Mouse (Mus musculus) forebrain, embryonic 13.5 days (tissue): ENCODE results near the gene Scarf2. TPM values are rescaled to one million over a fixed set of nuclear protein-coding genes. Genes with fewer than 3 reads are reported as not detected.

Experiments
- ATAC-seq: fragments of 200-750 bp; cut with Nextera tagmentation; 2 replicates; pipeline ENCODE4 v1.8.0; 2017
- H3K27ac ChIP-seq: fragments of 300-500 bp; sonication (generic); 2 replicates; pipeline ENCODE4 v1.5.1; 2015; ENCODE audit warnings: inconsistent platforms, mild to moderate bottlenecking, moderate library complexity
- H3K27me3 ChIP-seq: fragments of 300-500 bp; sonication (generic); 2 replicates; pipeline ENCODE4 v1.6.1; 2015; ENCODE audit warnings: mild to moderate bottlenecking, inconsistent platforms
- H3K36me3 ChIP-seq: fragments of 300-500 bp; sonication (generic); 2 replicates; pipeline ENCODE4 v1.6.1; 2015; ENCODE audit warnings: mild to moderate bottlenecking, inconsistent platforms; ENCODE audit not compliant: poor library complexity, severe bottlenecking
- H3K4me1 ChIP-seq: fragments of 300-500 bp; sonication (generic); 2 replicates; pipeline ENCODE4 v1.6.1; 2015; ENCODE audit warnings: inconsistent platforms
- H3K4me2 ChIP-seq: fragments of 300-500 bp; sonication (generic); 2 replicates; pipeline ENCODE4 v1.6.1; 2015; ENCODE audit warnings: inconsistent platforms, mild to moderate bottlenecking, moderate library complexity
- H3K4me3 ChIP-seq: fragments of 300-500 bp; sonication (generic); 2 replicates; pipeline ENCODE4 v1.5.1; 2015; ENCODE audit warnings: mild to moderate bottlenecking, inconsistent platforms
- H3K9ac ChIP-seq: fragments of 300-500 bp; sonication (generic); 2 replicates; pipeline ENCODE4 v1.6.1; 2015; ENCODE audit warnings: mild to moderate bottlenecking, inconsistent platforms
- H3K9me3 ChIP-seq: fragments of 300-500 bp; sonication (generic); replicated peaks from 2 replicates; pipeline ENCODE4 v1.6.1; 2016; ENCODE audit warnings: inconsistent platforms
- WGBS: fragments of 180-500 bp; shearing (Covaris S2); methylation state at CpG from one replicate; pipeline ENCODE4 v1.1.7; 2015; 5-methylcytosine and 5-hydroxymethylcytosine counted together
- polyA plus RNA-seq: library from polyadenylated mRNA; unstranded; fragments of >200 nt; fragmentation: Nextera tagmentation; extraction: Ambion mirVana; gene quantifications from 2 replicates; pipeline ENCODE4 v1.2.1, GENCODE M21; 2015

Scarf2 gene
- polyA plus RNA-seq = 0.76 and 1.1 TPM in 2 replicates

GRCm38 (mm10) chr16:17796971-17797811 is at the start of gene Scarf2:
TSS of gene Scarf2 (plus strand) at chr16:17797282.
- Histone ChIP-seq H3K36me3 (peaks cover 14% of the 10 kb centered on the region), H3K27ac (no peak within 1 kb of the TSS), H3K27me3 (peaks cover 70% of the 10 kb centered on the region), H3K4me2 (peak within 1 kb of the TSS; percentile 82), H3K4me3 (peak within 1 kb of the TSS; percentile 50), H3K4me1 (peaks cover 23% of the 10 kb centered on the region), H3K9ac (peak within 1 kb of the TSS; percentile 71), H3K9me3 (no peaks in the 10 kb centered on the region)
- WGBS = under 1% methylated on average over 54 of the region's 81 CpGs
- ATAC-seq = peak; percentile 50; the same call in 1 of the 2 replicates

- WGBS = 36% methylated on average over 3 of the region's 3 CpGs
Measured at GRCm38 (mm10) chr16:17753001-17753400, 44.1 kb upstream of the Scarf2 start.

DNA sequence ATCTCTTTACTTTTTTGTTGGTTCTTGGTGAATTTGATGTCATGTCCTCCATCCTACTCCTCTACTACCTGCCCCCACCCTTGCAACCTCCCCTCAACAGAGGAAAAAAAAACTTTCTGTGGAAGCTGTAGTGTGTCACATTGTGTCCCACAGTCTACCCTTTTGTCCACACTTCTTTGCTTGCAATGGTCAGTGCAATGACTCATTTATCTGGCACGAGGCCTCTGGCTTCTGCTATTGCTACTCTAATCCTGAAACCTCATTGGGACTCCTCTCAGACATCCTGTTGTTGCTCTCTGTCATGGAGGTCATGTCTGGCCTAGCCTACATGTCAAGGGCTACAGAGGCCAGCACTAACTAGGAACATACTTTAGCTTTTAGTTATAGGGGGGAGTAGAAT is 43.4 kb upstream of the Scarf2 start:
- H3K9ac ChIP-seq = no peak overlapping the region
- ATAC-seq = no peak
- 48% methylated on average over 1 of the region's 1 CpGs for WGBS
- H3K4me1 ChIP-seq = peaks cover under 1% of the 10 kb centered on the region; the same call in 1 of the 2 replicates
- peaks cover 5% of the 10 kb centered on the region; the same call in 1 of the 2 replicates for H3K27me3 ChIP-seq
- H3K4me2 ChIP-seq = no peak overlapping the region
- H3K4me3 ChIP-seq = no peak overlapping the region
- H3K27ac ChIP-seq = no peak overlapping the region
- no peaks in the 10 kb centered on the region for H3K36me3 ChIP-seq
- no peaks in the 10 kb centered on the region for H3K9me3 ChIP-seq

More at GRCm38 (mm10) chr16:17753001-17753400, 44.1 kb upstream of the Scarf2 start:
- no peaks in the 10 kb centered on the region for H3K36me3 ChIP-seq
- H3K9ac ChIP-seq = no peak overlapping the region
- H3K4me2 ChIP-seq = no peak overlapping the region
- no peaks in the 10 kb centered on the region for H3K9me3 ChIP-seq
- peaks cover 3% of the 10 kb centered on the region; the same call in 1 of the 2 replicates for H3K27me3 ChIP-seq
- no peak overlapping the region for H3K27ac ChIP-seq
- no peaks in the 10 kb centered on the region for H3K4me1 ChIP-seq
- ATAC-seq = no peak
- no peak overlapping the region for H3K4me3 ChIP-seq

DNA sequence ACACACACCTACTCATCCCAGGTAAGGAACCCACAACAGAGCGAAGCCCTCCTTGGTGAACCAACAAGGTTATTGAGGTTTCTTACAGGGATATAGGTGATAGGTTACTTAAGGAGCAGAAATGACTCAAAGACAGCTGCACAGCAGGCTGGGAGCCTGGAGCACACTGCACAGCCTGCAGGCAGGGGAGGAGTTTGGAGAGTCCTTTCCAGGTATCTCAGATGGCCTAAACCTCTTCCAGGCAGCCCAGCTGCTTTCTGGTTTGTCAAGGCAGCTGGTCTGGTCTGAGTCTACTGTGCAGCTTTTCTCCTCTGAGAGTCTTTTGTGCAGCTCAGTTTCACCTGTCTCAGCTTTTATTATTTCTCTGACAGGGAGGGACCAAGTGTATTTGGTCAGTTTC is 39.3 kb upstream of the Scarf2 start:
- 90% methylated on average over 1 of the region's 1 CpGs for WGBS
- ATAC-seq = no peak
- H3K4me2 ChIP-seq = no peak overlapping the region
- H3K27me3 ChIP-seq = 0 out of 2 replicates have a peak, but pooled peaks cover 5% of the 10 kb centered on the region
- H3K4me1 ChIP-seq = peaks cover 27% of the 10 kb centered on the region
- H3K27ac ChIP-seq = no peak overlapping the region
- no peak overlapping the region for H3K4me3 ChIP-seq
- H3K9ac ChIP-seq = no peak overlapping the region
- no peaks in the 10 kb centered on the region for H3K36me3 ChIP-seq
- no peaks in the 10 kb centered on the region for H3K9me3 ChIP-seq

DNA sequence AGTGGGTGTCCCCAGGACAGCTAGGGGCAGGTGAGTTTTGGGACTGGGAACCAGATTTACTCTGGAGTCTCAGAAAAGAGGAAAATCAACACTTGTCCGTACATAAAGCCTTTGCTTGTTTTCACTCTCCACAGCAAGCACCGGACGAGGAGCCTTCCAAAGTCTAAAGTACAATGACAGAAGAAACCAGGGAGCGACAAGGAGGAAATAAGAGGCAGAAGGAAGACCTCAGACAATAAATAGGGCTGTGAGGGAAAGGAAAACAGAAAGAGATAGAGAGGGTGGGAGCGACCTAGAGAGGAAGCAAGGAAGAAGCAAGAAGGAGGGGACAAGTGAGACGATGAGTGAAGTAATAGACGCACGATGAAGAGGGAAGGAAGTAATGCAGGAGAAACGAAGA is 38.2 kb upstream of the Scarf2 start:
- WGBS = 58% methylated on average over 9 of the region's 9 CpGs
- no peak for ATAC-seq
- Histone ChIP-seq H3K27ac (no peak overlapping the region), H3K4me3 (peak overlapping the region; percentile 69), H3K9ac (peak overlapping the region; percentile 51), H3K4me1 (peaks cover 27% of the 10 kb centered on the region), H3K4me2 (peak overlapping the region; percentile 95), H3K9me3 (no peaks in the 10 kb centered on the region), H3K27me3 (0 out of 2 replicates have a peak, but pooled peaks cover 5% of the 10 kb centered on the region), H3K36me3 (0 out of 2 replicates have a peak, but pooled peaks cover 2% of the 10 kb centered on the region)

DNA sequence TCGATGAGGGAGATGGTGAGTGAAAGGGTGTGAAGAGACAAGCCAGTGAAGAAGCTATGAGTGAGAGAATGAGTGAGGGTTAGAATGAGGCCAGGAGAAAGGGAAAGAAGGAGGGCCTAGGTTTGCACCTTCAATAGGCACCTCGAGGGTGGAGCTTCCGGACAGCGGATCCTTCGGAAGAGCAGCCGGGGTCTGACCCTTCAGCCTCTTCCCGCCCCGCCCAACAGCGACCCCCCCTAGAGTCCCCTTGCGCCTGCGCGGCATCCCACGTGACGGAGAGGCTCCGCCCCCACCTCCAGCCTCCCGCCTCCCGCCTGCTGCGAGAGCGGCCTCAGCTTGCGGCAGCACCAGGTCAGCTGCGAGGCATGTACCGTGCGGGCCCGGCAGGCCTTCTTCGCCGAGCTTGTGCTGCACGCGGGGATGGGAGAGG is 37.7 kb upstream of the Scarf2 start, which contains the start of gene Klhl22:
TSS of gene Klhl22 (plus strand) at position 275 of the 430 bp plus-strand sequence.
- Histone ChIP-seq H3K4me3 (peak within 1 kb of the TSS; percentile 69), H3K27ac (peak within 1 kb of the TSS; percentile 57; the same call in 1 of the 2 replicates), H3K27me3 (0 out of 2 replicates have a peak, but pooled peaks cover 5% of the 10 kb centered on the region), H3K9ac (peak within 1 kb of the TSS; percentile 91), H3K36me3 (peaks cover 6% of the 10 kb centered on the region; the same call in 1 of the 2 replicates), H3K4me1 (peaks cover 27% of the 10 kb centered on the region), H3K9me3 (no peaks in the 10 kb centered on the region), H3K4me2 (peak within 1 kb of the TSS; percentile 95)
- WGBS = 2% methylated on average over 28 of the region's 28 CpGs
- peak; percentile 96 for ATAC-seq

DNA sequence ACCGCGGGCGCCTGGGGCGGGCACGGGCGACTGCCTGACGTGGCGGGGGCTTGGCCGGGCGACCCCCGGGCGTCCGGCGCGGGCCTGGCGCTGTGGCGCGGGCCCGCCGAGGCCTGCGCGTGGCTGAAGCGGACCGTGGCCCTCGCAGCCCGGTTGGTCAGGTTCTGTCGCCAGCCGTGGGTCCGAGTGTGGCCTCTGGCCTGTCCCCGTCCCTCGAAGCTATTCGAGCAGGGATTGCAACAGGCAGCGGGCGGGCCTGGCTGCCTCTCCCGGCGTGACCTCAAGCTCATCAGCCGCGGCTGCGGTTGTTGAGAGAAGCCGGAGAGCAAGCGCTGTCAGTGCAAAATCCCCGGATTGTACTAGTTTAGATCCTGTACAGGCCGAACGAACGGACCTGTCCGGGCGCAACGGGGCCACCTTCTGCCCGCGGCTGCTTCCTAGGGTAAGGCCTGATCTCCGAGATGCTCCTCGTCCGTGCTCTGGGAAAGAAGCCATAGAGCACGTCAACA is 37.2 kb upstream of the Scarf2 start:
- ATAC-seq = peak; percentile 62; the same call in 1 of the 2 replicates
- WGBS = under 1% methylated on average over 39 of the region's 54 CpGs
- Histone ChIP-seq H3K27me3 (0 out of 2 replicates have a peak, but pooled peaks cover 5% of the 10 kb centered on the region), H3K4me1 (peaks cover 27% of the 10 kb centered on the region), H3K9ac (peak overlapping the region; percentile 91), H3K36me3 (peaks cover 9% of the 10 kb centered on the region; the same call in 1 of the 2 replicates), H3K27ac (peak overlapping the region; percentile 57; the same call in 1 of the 2 replicates), H3K9me3 (no peaks in the 10 kb centered on the region), H3K4me3 (peak overlapping the region; percentile 69), H3K4me2 (peak overlapping the region; percentile 95)

GRCm38 (mm10) chr16:17760657-17761056 is 36.4 kb upstream of the Scarf2 start:
- 0 out of 2 replicates have a peak, but pooled peaks cover 5% of the 10 kb centered on the region for H3K27me3 ChIP-seq
- no peak overlapping the region for H3K27ac ChIP-seq
- WGBS = 36% methylated on average over 8 of the region's 8 CpGs
- H3K4me1 ChIP-seq = peaks cover 27% of the 10 kb centered on the region
- peak overlapping the region; percentile 69 for H3K4me3 ChIP-seq
- peak overlapping the region; percentile 95 for H3K4me2 ChIP-seq
- H3K36me3 ChIP-seq = peaks cover 10% of the 10 kb centered on the region
- no peak overlapping the region for H3K9ac ChIP-seq
- ATAC-seq = no peak
- H3K9me3 ChIP-seq = no peaks in the 10 kb centered on the region

- ATAC-seq = no peak
- H3K9ac ChIP-seq = no peak overlapping the region
Measured at GRCm38 (mm10) chr16:17761074-17761473, 36.0 kb upstream of the Scarf2 start.

GRCm38 (mm10) chr16:17764108-17764511 is 33.0 kb upstream of the Scarf2 start:
- H3K27me3 ChIP-seq = no peaks in the 10 kb centered on the region
- peak overlapping the region; percentile 40; the same call in 1 of the 2 replicates for H3K9ac ChIP-seq
- H3K4me3 ChIP-seq = no peak overlapping the region
- ATAC-seq = no peak
- H3K9me3 ChIP-seq = no peaks in the 10 kb centered on the region
- no peak overlapping the region for H3K4me2 ChIP-seq
- H3K36me3 ChIP-seq = peaks cover 35% of the 10 kb centered on the region
- WGBS = 95% methylated on average over 4 of the region's 4 CpGs
- H3K27ac ChIP-seq = no peak overlapping the region
- peaks cover 22% of the 10 kb centered on the region for H3K4me1 ChIP-seq

More at GRCm38 (mm10) chr16:17761074-17761473, 36.0 kb upstream of the Scarf2 start:
- Histone ChIP-seq H3K27ac (no peak overlapping the region), H3K36me3 (peaks cover 14% of the 10 kb centered on the region), H3K4me2 (peak overlapping the region; percentile 95; the same call in 1 of the 2 replicates), H3K4me1 (peaks cover 27% of the 10 kb centered on the region), H3K27me3 (0 out of 2 replicates have a peak, but pooled peaks cover 5% of the 10 kb centered on the region), H3K4me3 (no peak overlapping the region), H3K9me3 (no peaks in the 10 kb centered on the region)
- WGBS = 85% methylated on average over 1 of the region's 1 CpGs

DNA sequence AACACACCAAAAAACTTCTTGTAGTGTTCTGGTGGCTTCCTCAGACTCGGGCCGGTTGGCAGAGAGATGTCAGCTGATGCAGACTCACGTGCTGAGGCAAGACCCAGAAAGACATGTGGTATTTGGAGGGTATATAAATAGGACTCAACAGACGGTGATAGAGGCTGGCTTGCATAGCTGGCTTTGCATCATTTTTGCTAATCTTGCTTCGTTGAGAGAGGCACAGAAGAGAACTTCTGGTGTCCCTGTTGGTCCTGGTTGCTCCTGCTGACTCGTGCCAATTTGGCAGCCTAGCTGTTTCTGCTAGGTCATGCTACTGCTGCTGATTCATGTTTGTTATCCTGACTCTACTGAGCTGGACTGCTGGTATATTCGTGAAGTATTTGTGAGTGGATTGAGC is 28.2 kb upstream of the Scarf2 start:
- Histone ChIP-seq H3K9me3 (no peaks in the 10 kb centered on the region), H3K4me1 (no peaks in the 10 kb centered on the region), H3K27ac (no peak overlapping the region), H3K9ac (no peak overlapping the region), H3K4me3 (no peak overlapping the region), H3K36me3 (peaks cover 63% of the 10 kb centered on the region), H3K27me3 (no peaks in the 10 kb centered on the region), H3K4me2 (no peak overlapping the region)
- ATAC-seq = no peak
- WGBS = 92% methylated on average over 7 of the region's 7 CpGs
